Mouse (Mus musculus) spleen, adult 18-20 months (tissue): ENCODE data around the gene Fdx1.

ENCODE experiments used
- DNase-seq, 2 experiments: peaks; one replicate each; pipeline ENCODE4 v3.0.0; 2022; ENCODE audit warnings: mixed read lengths in 2 of 2

Fdx1 gene

DNA sequence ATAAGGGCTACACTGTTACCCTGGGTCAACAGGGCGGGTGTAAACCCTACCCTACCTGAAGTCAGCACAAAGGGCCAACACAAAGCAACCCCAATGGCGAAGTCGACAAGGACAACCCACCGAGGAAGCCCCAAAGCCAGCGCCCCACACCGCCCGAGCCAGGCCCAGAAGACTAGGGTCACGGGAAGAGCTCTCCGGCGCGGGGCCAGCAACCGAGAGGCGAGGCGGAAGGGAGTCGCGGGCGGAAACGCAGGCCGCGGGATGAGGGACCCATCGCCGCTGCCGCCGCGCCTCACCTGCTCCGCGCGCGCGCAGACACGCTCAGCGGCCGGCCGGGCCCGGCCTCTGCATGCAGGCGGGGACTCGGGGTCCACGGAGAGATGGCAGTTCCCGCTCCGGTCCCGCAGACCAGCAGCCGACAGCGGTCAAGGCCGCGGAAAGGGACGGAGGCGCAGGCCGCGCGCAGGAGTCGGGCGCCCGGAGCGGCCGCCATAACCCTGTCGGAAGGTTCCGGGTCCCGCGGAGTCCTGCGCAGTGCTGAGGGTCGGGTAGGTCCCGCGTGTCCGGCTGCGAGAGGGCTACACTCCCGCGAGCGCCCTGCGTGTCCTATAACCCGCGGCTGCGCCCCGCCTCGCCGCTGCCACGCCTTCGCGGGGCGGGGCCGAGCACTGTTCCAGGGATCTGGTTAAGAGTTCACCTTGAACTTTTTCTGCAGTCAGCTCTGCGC lies at the start of gene Fdx1:
Fdx1 (minus strand) TSS at position 582 of the 727 bp plus-strand sequence.
- DNase-seq, result peak; percentile 56 to 74

DNA sequence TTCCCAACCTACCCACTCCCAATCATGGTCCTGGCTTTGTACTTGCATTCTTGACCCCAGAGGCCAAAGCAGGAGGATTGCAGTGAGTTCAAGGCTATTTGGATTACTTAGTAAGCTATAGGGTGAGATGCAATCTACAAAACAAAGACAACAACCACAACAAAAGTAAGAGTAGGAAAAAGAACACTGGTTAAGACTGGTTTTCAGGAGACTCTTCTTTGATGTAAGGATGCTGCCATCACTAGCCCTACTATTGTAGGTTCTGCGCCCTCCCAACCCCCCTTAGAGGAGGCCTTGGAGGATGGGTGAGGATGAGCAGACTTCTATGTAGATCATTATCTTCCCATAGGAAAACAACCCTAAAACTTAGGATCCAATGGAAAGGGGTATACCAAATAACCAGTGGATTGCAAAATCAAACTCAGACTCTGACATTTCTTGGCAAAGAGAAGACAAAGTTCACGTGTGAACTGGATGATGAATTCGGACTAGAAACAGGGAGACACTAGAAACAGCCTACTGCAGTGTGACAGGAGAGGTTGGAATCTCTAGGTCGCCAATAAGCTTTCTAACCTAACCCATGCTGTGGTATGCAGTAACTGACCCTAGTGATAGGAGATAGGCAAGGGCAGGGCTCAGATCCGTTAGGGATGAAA lies 49.6 kb upstream of the Fdx1 start:
- DNase-seq, result no peak

DNA sequence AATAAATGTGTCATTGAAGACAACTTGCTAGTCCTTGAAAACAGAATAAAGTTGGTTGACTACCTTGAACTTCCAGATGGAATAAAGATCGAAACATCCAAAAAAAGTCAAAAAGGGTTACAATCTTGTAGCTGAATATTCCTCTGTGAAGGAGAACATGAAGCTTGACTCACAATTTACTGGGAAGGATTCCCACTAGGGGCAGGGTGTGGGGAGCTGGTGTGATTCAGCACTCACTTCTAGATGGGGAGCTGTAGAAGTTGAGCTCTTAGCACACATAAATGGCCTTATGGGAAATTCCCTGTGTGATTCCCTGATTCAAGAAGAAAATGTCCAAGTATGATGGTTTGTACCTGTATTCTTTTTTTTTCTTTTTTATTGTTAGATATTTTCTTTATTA lies 49.0 kb upstream of the Fdx1 start:
- DNase-seq, result no peak

DNA sequence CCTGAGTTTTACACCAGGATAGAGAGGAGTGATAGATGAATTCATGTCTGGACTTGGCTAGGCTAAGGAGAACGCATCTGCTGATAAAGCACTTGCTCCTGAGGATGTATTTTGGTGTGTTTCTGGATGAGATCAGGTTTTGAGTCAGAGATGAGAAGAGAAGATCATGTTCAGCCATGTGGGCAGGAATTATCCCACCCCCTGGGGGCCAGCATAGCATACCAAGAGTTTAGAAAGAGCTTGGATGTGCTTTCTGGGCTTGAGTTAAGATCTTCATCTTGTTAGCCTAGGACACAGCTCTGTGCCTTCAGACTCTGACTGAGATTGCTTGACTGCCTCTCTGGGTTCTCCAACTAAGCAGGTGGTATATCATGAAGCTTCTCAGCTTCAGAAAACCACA lies 45.2 kb upstream of the Fdx1 start:
- DNase-seq, result no peak

DNA sequence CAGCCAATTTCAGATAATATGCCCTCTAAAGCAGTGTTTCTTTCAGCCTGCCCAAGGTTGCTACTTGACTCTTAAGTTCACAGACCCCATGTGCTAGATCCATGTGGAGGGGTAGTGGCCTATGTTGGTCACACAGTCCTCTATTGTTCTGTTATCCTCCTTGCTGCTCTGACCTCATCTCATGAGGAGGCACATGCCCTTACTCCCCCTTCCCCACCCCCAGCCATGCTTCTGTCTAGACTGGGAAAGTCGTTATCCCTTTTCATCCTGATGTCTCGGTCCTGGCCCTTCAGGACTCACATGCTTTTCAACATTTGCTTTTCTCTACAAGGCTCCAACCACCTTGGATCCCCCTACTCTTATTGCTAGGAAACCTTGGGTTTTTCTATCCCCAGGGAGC lies 44.0 kb upstream of the Fdx1 start:
- no peak for DNase-seq

DNA sequence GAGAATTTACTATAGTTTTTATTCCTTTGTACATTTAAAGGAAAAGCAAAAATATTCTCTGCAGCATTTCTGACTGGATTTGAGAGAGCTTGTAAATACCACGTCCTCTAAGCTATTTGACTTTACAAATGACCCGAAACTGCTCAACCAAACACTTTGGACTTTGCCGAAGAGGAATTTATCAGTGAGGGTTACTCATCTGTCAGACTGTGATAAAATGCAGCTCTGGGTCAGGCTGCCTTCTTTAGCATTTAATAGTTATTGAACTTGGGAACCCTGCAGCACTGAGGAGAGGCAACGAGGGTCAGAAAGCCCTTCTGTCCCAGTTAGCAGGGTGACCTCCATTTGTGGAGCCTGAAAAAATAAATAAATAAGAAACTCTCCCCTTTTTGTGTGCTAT lies 40.1 kb upstream of the Fdx1 start:
- no peak for DNase-seq

DNA sequence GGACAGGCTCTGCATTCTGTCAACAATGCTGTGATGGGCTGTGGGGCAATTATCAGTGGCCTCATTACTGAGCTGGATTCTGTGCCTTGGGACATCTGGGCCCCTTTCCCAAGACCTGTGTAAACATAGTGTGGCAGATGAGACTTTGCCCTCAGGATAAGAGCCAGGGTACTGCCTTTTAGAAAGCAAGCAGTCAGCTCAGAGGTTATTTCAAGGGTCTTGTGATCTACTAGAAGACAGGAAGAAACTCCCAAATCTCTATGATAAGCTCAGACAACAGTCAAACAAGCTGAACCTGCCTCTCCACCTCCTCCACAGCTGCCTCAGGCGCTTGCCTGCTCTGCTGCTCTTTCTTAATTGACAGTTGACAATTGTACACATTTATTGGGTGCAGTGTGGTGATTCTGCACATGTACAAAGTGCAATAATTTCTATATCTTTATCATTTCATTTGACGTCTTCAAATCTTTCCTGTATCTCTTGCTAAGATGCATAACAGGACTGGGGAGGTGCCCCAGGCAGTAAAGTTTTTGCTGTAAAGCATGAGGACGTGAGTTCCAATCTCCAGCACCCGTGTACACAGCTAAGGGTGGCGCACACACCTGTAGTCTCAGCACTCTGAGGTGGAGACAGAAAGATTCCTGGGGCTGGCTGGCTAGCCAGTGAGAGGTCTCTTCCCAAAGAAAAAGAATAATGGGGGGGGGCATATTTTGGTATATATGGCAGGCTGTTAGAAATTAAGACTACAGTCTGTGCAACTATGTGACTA lies 32.2 kb upstream of the Fdx1 start:
- DNase-seq, result no peak

DNA sequence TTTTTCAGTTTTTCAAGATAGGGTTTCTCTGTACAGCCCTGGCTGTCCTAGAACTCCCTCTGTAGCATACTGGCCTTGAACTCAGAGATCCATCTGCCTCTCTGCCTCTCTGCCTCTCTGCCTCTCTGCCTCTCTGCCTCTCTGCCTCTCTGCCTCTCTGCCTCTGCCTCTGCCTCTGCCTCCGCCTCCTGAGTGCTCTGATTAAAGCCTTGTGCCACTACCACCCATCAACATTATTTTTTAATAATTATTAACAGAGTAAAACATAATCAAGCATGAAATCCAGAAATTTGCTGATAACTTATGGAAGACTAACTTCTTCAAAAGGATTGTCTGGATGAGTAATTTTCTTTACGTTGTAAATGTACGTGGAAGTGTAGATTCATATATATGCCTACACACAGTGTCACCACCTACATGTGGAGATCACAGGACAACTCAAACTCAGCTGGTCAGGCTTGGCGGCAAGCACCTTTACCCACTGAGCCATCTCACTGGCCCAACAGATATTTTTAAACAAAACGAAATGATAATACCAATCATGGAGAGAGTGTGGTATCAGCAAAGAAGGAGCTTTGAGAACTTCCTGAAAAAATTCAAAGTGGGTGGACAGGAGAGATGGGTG lies 31.4 kb upstream of the Fdx1 start:
- no peak for DNase-seq

DNA sequence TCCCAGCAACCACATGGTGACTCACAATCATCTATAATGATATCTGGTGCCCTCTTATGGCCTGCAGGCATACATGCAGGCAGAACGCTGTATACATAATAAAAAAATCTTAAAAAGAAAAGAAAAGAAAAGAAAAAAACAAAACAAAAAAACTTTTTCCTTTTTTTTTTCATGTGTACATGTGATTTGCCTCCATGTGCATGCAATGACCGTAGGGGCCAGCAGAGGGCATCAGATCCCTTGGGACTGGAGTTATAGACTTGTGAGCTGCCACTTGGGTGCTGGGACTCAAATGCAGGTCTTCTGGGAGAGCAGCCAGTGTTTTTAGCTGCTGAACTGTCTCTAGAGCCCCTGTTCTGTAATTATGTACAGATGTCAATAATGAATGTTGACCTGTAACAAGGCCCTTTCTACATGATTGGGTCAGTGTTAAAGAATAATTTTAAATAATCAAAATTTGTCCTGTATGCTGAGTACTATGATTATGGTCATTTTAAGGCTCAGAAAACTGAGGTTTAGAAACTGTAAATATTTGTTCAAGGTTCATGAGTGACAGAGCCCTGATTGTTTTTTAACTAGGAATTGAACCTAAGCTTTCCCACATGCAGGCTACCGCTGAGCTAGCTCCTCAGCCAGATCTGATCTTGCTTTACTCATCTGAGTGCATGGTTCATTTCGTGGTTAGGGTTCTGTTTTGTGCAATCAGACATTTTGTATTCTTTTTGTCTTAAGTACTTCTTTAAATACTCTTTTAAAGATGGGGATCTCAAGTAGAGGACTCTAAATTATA lies 30.3 kb upstream of the Fdx1 start:
- peak in 1 of 2 experiments; percentile 44 for DNase-seq

DNA sequence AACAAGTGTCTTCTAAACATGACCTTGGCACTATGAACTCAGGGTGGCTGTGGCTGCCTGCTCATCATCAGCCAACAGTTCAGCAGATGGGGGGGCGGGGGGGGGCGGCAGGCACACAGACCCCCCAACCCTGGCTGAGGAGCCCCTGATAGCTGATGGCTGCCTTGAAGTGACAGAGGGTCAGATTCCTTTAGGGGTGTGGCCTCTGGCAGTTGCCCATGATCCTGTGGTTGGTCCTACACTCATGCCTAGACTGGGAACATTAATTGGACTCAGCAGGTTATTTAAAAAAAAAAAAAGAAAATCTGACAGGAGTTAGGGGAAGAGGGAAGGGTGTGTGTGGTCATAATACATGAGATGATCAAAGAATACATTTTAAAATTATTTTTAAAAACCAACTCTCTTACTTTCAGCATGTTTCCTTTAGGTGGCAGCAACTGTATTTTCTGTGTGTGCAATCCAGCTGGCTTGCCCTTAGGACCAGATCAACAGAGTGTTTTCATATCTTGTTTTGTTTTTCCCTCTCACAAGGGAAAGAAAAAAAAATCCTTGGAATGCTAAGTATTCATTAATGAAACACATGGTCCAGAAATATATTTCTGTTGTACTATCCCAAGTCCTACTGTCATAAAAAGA lies 28.0 kb upstream of the Fdx1 start:
- no peak for DNase-seq

DNA sequence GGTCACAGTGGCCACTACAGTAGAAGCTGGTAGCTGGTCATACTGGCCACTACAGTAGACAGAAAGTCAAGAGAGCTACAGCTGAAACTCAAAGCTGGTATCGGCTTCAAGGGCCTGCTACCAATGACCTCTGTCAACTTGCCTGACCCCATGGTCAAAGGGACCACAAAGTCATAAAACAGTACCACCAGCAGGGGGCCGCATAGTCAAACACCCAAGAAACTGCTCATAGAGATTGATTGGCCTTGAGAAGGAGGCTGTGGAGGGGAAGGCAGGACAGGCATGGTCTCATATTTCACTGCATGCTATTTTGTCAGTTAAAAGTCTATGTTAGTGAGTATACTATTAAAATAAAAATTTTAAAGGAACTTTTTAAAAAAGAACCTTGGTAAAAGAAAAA lies 27.5 kb upstream of the Fdx1 start:
- DNase-seq, result peak; percentile 15 to 70

DNA sequence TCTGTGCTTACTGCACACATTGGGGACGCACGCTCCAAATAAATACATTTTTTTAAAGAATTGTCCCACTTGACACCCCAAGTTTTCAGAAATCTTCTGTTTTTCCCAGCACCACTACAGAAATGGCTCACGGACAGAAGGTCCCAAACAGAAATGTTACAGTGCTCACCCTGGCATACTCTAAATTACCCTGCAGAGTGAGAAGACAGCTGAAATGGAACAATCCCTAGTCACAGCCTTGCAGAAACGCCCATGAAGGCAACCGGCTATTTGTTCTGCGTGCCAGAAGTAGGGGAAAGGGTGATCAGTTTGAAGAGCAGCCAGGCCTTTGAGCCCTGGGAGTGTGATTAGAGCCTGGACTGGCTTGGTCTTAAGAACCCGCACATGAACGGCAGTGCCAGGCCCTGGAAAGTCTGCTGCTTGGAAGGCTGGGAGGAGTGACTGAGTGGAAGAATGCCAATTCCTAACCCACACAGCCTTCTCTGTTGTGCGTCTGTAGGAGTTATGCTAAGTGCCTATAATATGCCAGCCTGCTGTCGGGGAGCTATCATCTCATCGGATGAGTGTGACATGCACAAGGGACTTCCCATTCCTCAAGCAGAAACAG lies 22.2 kb upstream of the Fdx1 start:
- no peak for DNase-seq

DNA sequence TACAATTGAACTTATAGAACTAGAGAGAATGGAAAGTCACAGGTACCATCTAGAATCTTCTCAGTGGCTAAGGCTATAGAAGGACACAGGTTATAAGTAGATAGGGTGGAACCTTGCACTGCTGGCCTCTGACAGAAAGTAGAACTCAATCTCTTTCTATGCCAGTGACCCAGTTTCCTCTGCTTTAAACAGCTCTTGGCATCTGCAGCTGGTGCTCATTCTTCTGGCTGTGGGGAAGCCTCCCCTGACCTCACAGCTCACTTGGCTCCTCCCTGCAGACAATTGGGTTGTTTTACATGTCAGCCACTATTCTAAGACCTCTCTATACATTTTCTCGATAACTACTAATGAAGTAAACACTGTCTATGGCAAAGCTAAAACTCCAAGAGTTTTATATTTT lies 17.8 kb upstream of the Fdx1 start:
- no peak for DNase-seq

DNA sequence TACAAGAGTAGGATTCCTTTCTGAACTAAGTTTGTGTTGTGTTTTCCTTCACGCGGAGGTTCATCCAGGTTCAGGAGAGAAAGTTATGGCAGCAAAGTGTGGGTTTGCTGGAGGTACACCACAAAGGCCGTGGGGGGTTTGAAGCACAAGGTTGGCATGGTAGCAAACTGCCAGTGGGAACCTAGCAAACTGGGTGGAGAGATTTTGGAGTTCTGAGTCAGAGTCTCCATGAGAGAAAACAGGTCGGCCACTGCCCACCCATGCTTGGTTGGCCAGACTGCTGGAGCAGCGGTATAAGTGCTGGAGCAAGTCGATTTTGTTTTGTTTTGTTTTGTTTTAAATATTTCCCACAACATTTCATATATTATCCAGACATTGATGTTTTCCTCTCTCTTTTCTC lies 15.9 kb upstream of the Fdx1 start:
- no peak for DNase-seq

DNA sequence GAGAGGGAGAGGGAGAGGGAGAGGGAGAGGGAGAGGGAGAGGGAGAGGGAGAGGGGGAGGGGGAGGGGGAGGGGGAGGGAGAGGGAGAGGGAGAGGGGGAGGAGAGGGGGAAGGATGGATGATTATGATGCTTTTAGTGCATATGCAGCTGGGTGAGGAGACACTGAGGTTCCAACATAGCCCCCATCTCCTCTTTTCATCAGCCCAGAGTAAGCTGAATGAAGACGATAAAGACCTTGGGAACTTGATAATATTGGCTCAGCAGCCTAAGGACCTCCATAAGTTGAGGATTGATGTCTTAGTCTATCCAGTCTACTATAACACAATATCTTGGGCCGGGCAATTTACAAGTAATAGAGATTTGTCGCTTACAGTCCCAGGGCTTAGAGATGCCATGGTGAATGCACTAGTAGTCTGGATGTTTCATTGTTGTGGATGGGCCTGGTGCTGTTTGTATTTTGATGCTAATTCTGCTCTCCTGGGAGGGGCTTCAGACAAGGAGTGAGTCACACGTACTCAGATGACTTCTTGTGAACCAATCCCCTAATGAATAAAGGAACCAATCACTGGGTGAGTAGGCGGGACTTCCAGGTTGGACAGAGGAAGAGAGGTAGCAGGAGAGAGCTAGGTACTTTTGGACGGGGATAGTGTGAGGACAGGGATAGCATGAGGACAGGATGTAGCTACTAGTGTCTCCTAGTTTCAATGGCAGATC lies 15.3 kb upstream of the Fdx1 start:
- no peak for DNase-seq

DNA sequence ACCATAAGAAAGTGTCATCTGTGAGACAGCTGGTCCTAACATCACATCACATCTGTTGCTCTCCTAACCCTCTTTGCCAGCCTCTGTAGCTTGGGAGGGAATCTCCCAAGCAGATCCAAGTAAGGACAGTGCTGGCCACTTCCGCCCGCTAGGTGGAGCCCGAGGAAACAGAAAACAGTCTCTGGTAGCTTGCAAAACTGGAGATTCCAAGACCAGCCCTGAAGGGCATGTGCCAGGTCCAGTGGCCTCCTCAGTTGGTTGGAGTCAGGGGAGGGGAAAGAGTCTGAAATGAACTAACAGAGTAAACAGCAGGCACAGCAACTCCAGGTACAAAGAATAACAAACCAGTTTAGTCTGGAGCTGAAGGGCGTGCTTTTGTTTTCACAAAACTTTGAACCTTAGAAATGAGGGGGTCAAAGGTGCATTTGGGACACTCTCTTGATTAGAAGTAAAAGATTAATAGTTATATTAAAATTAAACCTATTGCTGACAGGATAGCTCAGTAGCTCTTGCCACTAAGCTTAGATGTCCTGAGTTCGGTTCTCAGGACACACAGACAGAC lies 14.2 kb upstream of the Fdx1 start:
- peak; percentile 45 to 72 for DNase-seq

DNA sequence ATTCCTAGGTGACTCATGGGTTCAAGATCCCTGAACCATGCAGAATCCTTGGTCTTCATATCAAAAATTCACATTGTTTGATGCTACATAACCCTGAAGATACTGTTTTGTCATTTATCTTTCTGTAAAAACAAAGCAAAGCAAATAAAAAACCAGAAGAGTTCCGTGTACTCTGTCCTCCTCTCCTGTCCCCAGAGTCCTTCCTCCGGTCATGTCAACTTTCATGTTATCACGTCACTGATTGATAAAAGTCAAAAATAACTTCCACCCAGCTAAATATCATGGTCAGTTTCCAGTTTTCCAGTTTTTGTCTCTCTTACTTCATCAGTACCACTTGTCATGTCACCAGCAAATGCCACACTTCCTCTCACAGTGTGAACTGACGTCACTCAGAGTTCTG lies 11.5 kb upstream of the Fdx1 start:
- no peak for DNase-seq

DNA sequence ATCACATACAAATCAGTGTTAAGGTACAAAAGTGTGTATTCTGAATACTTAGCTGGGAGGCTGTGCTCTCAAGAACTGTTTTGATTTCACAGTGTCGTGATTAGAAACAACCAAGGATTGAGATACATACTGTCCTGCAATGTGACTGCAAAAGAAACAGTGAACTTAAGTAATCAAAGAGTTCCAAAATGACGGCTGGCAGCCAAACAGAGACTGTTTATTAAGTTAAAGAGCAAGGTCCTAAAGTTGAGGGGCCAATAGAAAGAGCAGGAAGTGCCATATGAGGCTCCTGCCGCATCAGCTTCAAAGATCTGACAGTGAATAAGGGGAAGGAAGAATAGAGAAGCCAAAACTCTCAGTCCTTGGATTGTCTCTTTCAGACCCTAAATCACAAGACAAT lies 10.5 kb upstream of the Fdx1 start:
- DNase-seq, result no peak

DNA sequence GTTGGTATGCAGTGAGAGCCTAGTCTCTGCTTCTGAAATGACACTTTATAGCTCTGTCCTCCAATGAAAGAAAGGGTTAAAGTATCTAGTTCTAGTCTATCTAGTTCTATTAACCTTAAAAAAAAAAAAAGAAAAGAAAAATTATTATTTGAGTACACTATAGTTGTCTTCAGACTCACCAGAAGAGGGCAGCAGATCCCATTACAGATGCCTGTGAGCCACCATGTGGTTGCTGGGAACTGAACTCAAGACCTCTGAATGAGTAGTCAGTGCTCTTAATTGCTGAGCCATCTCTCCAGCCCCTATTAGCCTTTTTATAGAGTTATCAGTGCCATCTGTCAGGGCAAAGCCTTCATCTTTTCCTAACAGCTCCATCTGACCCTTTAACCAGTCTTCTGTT lies 3.0 kb upstream of the Fdx1 start:
- no peak for DNase-seq

DNA sequence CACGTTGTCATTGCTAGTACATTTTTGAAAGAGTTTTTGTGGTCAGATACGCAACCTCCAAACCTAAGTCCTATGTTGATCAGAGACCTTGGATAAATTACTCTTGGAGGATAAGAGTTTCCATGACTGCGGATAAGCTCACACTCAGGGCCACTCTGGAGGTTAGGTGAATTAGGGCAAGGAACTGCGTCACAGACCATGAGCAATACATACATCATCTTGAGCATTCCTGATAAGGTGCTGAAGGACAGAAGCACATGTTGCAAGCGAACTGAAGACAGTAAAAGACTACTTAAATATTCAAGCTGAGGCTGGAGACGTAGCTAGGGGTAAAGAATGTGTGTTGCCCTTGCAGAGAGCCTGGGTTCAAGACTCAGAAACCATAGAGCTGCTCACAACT lies 754 bp upstream of the Fdx1 start:
- no peak for DNase-seq
